Comparison of ENCODE assay signal across 9 mouse cellular contexts in the genomic region with DNA sequence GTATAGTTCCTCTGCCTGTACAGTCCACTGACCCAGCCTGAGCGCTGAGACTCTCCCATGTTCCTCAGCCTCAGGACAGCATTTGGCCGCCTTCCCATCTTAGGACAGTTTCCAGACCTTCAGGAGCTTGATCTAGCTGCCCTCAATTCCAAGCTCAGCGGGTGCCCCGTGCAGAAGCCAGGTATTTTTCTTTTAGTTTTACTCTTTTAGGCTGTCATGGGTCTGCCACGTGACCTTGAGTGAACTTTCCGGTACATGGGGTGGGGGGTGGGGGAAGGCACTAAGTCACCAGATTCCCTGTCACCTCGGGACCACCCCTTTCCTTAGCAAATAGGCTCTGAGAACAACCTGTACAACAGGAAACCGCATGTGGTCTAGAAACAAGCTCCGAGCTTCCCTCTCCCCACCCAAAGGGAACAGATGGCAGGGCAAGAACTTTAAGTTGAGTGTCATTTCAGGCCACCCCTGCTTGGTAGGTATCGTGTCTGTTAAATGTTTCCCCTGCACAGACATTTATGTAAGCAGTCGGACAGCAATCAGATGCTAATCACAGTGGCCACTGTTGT. TPM values are rescaled to one million over a fixed set of nuclear protein-coding genes. Genes with fewer than 3 reads are reported as not detected.
DNase-seq lines count a peak whose midpoint lies in the region; ATAC-seq lines count a peak whose summit lies in the region.
"Had no signal": no experiment of that assay in that cellular context is flagged by ENCODE, and none has a peak within 500 bp of the region (broad histone marks: within the 10 kb centered on the region; RNA-seq: fewer than 3 reads in every experiment).

No protein-coding gene starts in this region.

- no peaks in the 10 kb centered on the region for H3K36me3 ChIP-seq in limb, embryonic 10.5 days
- peaks cover 13% of the 10 kb centered on the region; the same call in 1 of the 2 replicates for H3K36me3 ChIP-seq in forebrain, embryonic 13.5 days (ENCODE audit: poor library complexity, severe bottlenecking)
- no peaks in the 10 kb centered on the region for H3K36me3 ChIP-seq in forebrain, embryonic 10.5 days (replicated peaks)
- H3K36me3 ChIP-seq: neural tube, embryonic 12.5 days had no signal

- H3K27ac ChIP-seq in limb, embryonic 10.5 days: peak overlapping the region; percentile 17; the same call in 1 of the 2 replicates
- no peak overlapping the region for H3K27ac ChIP-seq in forebrain, embryonic 13.5 days
- no peak overlapping the region for H3K27ac ChIP-seq in forebrain, embryonic 10.5 days
- H3K27ac ChIP-seq: neural tube, embryonic 12.5 days had no signal

- WGBS in limb, embryonic 10.5 days: 44% methylated on average over 11 of the region's 11 CpGs
- WGBS in forebrain, embryonic 13.5 days: 60% methylated on average over 11 of the region's 11 CpGs
- WGBS in forebrain, embryonic 10.5 days: 58% methylated on average over 11 of the region's 11 CpGs

- no peak for ATAC-seq in forebrain, embryonic 13.5 days

- no peak overlapping the region for H3K4me2 ChIP-seq in forebrain, embryonic 13.5 days
- H3K4me2 ChIP-seq: neural tube, embryonic 12.5 days had no signal

- peak; percentile 23 for DNase-seq in embryo, embryonic 11 days
- DNase-seq in embryo, embryonic 10 days (ENCODE audit: low spot score): no peak
- DNase-seq in adrenal gland, postnatal 14 days: peak; percentile 70
- DNase-seq in heart, adult 18-20 months: peak; percentile 70 to 82
- DNase-seq in limb, embryonic 10.5 days (ENCODE audit: low spot score): no peak
- peak; percentile 26 to 33 for DNase-seq in spleen, postnatal 14 days (ENCODE audit: low spot score in 2 of 2)
- no peak for DNase-seq in forebrain, embryonic 10.5 days (ENCODE audit: extremely low spot score, low spot score)

- H3K27me3 ChIP-seq in limb, embryonic 10.5 days (ENCODE audit: low read depth, poor library complexity, severe bottlenecking): peaks cover 21% of the 10 kb centered on the region
- H3K27me3 ChIP-seq in forebrain, embryonic 13.5 days: no peaks in the 10 kb centered on the region
- peaks cover 21% of the 10 kb centered on the region for H3K27me3 ChIP-seq in forebrain, embryonic 10.5 days (ENCODE audit: poor library complexity, severe bottlenecking)
- H3K27me3 ChIP-seq: neural tube, embryonic 12.5 days had no signal

- peaks cover 57% of the 10 kb centered on the region for H3K4me1 ChIP-seq in limb, embryonic 10.5 days
- H3K4me1 ChIP-seq in forebrain, embryonic 13.5 days: peaks cover 38% of the 10 kb centered on the region
- H3K4me1 ChIP-seq in forebrain, embryonic 10.5 days: peaks cover 53% of the 10 kb centered on the region

- H3K4me3 ChIP-seq in limb, embryonic 10.5 days: peak overlapping the region; percentile 6; the same call in 1 of the 2 replicates
- no peak overlapping the region for H3K4me3 ChIP-seq in forebrain, embryonic 13.5 days
- no peak overlapping the region for H3K4me3 ChIP-seq in forebrain, embryonic 10.5 days
- H3K4me3 ChIP-seq: neural tube, embryonic 12.5 days had no signal

- no peaks in the 10 kb centered on the region for H3K9me3 ChIP-seq in limb, embryonic 10.5 days (replicated peaks)
- H3K9me3 ChIP-seq in forebrain, embryonic 13.5 days (replicated peaks): no peaks in the 10 kb centered on the region
- H3K9me3 ChIP-seq in forebrain, embryonic 10.5 days: no peaks in the 10 kb centered on the region
- H3K9me3 ChIP-seq: neural tube, embryonic 12.5 days had no signal

- H3K9ac ChIP-seq in forebrain, embryonic 13.5 days: no peak overlapping the region
- H3K9ac ChIP-seq: neural tube, embryonic 12.5 days had no signal

RNA-seq across cellular contexts. Expression of a gene that starts 5.5 kb away (rescaled TPM):
- 11.1 and 24.2 TPM in 2 replicates for total RNA-seq in adrenal gland, postnatal 14 days (2021)
- total RNA-seq in heart, adult 18-20 months (2021): 10 to 100 TPM; 45.2 to 51.2 TPM
- polyA plus RNA-seq in limb, embryonic 10.5 days (2016; fragmentation: Nextera tagmentation; extraction: Ambion mirVana): 5.9 and 8.5 TPM in 2 replicates
- polyA plus RNA-seq in forebrain, embryonic 13.5 days (2015; fragmentation: Nextera tagmentation; extraction: Ambion mirVana): 18.7 and 22.8 TPM in 2 replicates
- 5.6 and 6.2 TPM in 2 replicates for polyA plus RNA-seq in forebrain, embryonic 10.5 days (2016; fragmentation: Nextera tagmentation; extraction: Ambion mirVana)

RNA-seq across cellular contexts. Expression of a gene that starts 47.1 kb away (rescaled TPM):
- total RNA-seq in adrenal gland, postnatal 14 days (2021): 31.6 and 38.3 TPM in 2 replicates
- 10 to 100 TPM; 19.4 to 23.1 TPM for total RNA-seq in heart, adult 18-20 months (2021)
- polyA plus RNA-seq in limb, embryonic 10.5 days (2016; fragmentation: Nextera tagmentation; extraction: Ambion mirVana): 80.2 and 81.7 TPM in 2 replicates
- 77.6 and 85.1 TPM in 2 replicates for polyA plus RNA-seq in forebrain, embryonic 13.5 days (2015; fragmentation: Nextera tagmentation; extraction: Ambion mirVana)
- 96.7 and 111 TPM in 2 replicates for polyA plus RNA-seq in forebrain, embryonic 10.5 days (2016; fragmentation: Nextera tagmentation; extraction: Ambion mirVana)

Comparison
In these comparisons a context has a peak if more than half of its experiments do, and no peak if none do; other contexts are left out.
1. DNase-seq: peak in embryo, embryonic 11 days (single experiment), adrenal gland, postnatal 14 days (single experiment), heart, adult 18-20 months (2 of 2) and spleen, postnatal 14 days (2 of 2); none in embryo, embryonic 10 days (single experiment), limb, embryonic 10.5 days (single experiment) and forebrain, embryonic 10.5 days (single experiment).